Mouse (Mus musculus): ENCODE data around the gene Zc3h7b.

Gene Zc3h7b

GRCm38 (mm10) chr15:81813986-81814705 lies 69.3 kb downstream of the Zc3h7b start:
- no peak for DNase-seq (ENCODE audit: low read depth, low spot score)

GRCm38 (mm10) chr15:81814716-81815370 lies 70.0 kb downstream of the Zc3h7b start:
- DNase-seq (ENCODE audit: low read depth, low spot score): no peak

GRCm38 (mm10) chr15:81818404-81818803 lies 73.5 kb downstream of the Zc3h7b start:
- DNase-seq (ENCODE audit: low read depth, low spot score): no peak

GRCm38 (mm10) chr15:81822631-81823030 lies 77.8 kb downstream of the Zc3h7b start:
- no peak for DNase-seq (ENCODE audit: low read depth, low spot score)

GRCm38 (mm10) chr15:81824832-81825231 lies 80.0 kb downstream of the Zc3h7b start:
- no peak for DNase-seq (ENCODE audit: low read depth, low spot score)

GRCm38 (mm10) chr15:81828426-81829207 lies 83.8 kb downstream of the Zc3h7b start:
- DNase-seq (ENCODE audit: low read depth, low spot score): peak; percentile 72

GRCm38 (mm10) chr15:81829208-81829580 lies 84.3 kb downstream of the Zc3h7b start:
- DNase-seq (ENCODE audit: low read depth, low spot score): no peak

- no peak for DNase-seq (ENCODE audit: low read depth, low spot score)
These were observed 85.7 kb downstream of the Zc3h7b start for GRCm38 (mm10) chr15:81830530-81830929.

GRCm38 (mm10) chr15:81831136-81831825 lies 86.4 kb downstream of the Zc3h7b start:
- peak; percentile 97 for DNase-seq (ENCODE audit: low read depth, low spot score)

GRCm38 (mm10) chr15:81832219-81832618 lies 87.4 kb downstream of the Zc3h7b start:
- no peak for DNase-seq (ENCODE audit: low read depth, low spot score)

- no peak for DNase-seq (ENCODE audit: low read depth, low spot score)
These were observed 88.6 kb downstream of the Zc3h7b start for GRCm38 (mm10) chr15:81833481-81833880.

- peak; percentile 97 for DNase-seq (ENCODE audit: low read depth, low spot score)
These were observed 89.4 kb downstream of the Zc3h7b start for GRCm38 (mm10) chr15:81834171-81834841.

GRCm38 (mm10) chr15:81835007-81835880 lies 90.4 kb downstream of the Zc3h7b start:
- DNase-seq (ENCODE audit: low read depth, low spot score): peak; percentile 78

GRCm38 (mm10) chr15:81836124-81836821 lies 91.4 kb downstream of the Zc3h7b start:
- DNase-seq (ENCODE audit: low read depth, low spot score): peak; percentile 98

GRCm38 (mm10) chr15:81836966-81837920 lies 92.4 kb downstream of the Zc3h7b start:
- DNase-seq (ENCODE audit: low read depth, low spot score): no peak

- DNase-seq (ENCODE audit: low read depth, low spot score): peak; percentile 73
These were observed 93.8 kb downstream of the Zc3h7b start for GRCm38 (mm10) chr15:81838554-81839235.

GRCm38 (mm10) chr15:81839634-81840033 lies 94.8 kb downstream of the Zc3h7b start:
- DNase-seq (ENCODE audit: low read depth, low spot score): peak; percentile 98

GRCm38 (mm10) chr15:81840306-81840705 lies 95.4 kb downstream of the Zc3h7b start:
- no peak for DNase-seq (ENCODE audit: low read depth, low spot score)
